Mouse (Mus musculus) ES-E14 (cell line): ENCODE measurements around the gene Adtrp.

Experiments used
- HCFC1 ChIP-seq: IDR thresholded peaks from 2 replicates; pipeline ENCODE4 v1.6.1; 2012; ENCODE audit warnings: low read length, inconsistent platforms, borderline replicate concordance; ENCODE audit not compliant: insufficient read depth
- ZNF384 ChIP-seq: IDR thresholded peaks from 2 replicates; pipeline ENCODE4 v1.6.1; 2012; ENCODE audit warnings: low read depth, low read length, inconsistent platforms

DNA sequence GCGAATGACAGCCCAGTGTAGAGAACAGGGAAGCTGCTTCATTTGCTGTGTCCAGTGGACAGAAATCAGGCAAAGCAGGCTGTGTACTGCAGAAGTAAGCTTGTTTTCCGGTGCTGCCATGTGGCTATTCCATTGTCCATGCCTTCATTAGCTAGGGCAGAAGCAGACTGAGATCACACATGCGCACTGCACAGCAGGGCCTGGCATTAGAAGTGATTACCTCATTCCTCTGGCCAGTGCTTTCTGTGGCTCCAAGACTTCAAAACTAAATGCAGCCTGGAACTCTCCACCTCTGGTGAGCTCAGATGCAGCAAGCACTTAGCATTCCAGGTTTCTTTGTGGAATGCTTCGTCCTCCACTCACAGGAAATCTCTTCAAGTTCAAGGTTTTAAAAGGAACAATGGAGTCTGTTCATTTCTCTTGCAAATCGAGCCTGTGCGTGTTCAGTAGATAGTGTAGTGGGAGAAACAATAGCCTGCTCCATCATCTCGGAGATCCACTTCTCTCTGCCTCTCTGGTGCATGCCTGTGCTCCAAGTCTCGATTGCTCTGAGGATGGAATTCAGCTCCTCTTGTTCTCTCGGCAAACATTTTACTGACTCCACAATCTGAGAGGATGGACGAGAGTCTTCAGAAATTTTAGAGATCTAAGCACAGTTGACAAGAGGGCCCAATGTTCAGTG lies 109.7 kb downstream of the Adtrp start:
- TF ChIP-seq HCFC1, result no peak
- TF ChIP-seq ZNF384, result no peak
